Mouse (Mus musculus) hindbrain, embryonic 13.5 days (tissue): ENCODE data around the gene Armc3. TPM values are rescaled to one million over a fixed set of nuclear protein-coding genes. Genes with fewer than 3 reads are reported as not detected.

ENCODE experiments used
- ATAC-seq: fragments of 200-750 bp; cut with Nextera tagmentation; 2 replicates; pipeline ENCODE4 v1.8.0; 2017; ENCODE audit warnings: moderate TSS enrichment; ENCODE audit not compliant: low FRiP score
- H3K27ac ChIP-seq: fragments of 300-500 bp; sonication (generic); 2 replicates; pipeline ENCODE4 v1.5.1; 2015; ENCODE audit warnings: inconsistent platforms, mild to moderate bottlenecking, moderate library complexity
- H3K27me3 ChIP-seq: fragments of 300-500 bp; sonication (generic); 2 replicates; pipeline ENCODE4 v1.6.1; 2015; ENCODE audit warnings: mild to moderate bottlenecking, inconsistent platforms
- H3K36me3 ChIP-seq: fragments of 300-500 bp; sonication (generic); 2 replicates; pipeline ENCODE4 v1.6.1; 2015; ENCODE audit warnings: mild to moderate bottlenecking, inconsistent platforms
- H3K4me1 ChIP-seq: fragments of 300-500 bp; sonication (generic); replicated peaks from 2 replicates; pipeline ENCODE4 v1.6.1; 2015; ENCODE audit warnings: inconsistent platforms
- H3K4me2 ChIP-seq: fragments of 300-500 bp; sonication (generic); 2 replicates; pipeline ENCODE4 v1.6.1; 2015; ENCODE audit warnings: inconsistent platforms, mild to moderate bottlenecking, moderate library complexity
- H3K4me3 ChIP-seq: fragments of 300-500 bp; sonication (generic); 2 replicates; pipeline ENCODE4 v1.5.1; 2015; ENCODE audit warnings: mild to moderate bottlenecking, inconsistent platforms
- H3K9ac ChIP-seq: fragments of 300-500 bp; sonication (generic); 2 replicates; pipeline ENCODE4 v1.6.1; 2015; ENCODE audit warnings: mild to moderate bottlenecking, inconsistent platforms
- H3K9me3 ChIP-seq: fragments of 300-500 bp; sonication (generic); 2 replicates; pipeline ENCODE4 v1.6.1; 2016; ENCODE audit warnings: inconsistent platforms
- WGBS: fragments of 180-500 bp; shearing (Covaris S2); methylation state at CpG from one replicate; pipeline ENCODE4 v1.1.7; 2015; 5-methylcytosine and 5-hydroxymethylcytosine counted together
- polyA plus RNA-seq: library from polyadenylated mRNA; unstranded; fragments of >200 nt; fragmentation: Nextera tagmentation; extraction: Ambion mirVana; gene quantifications from 2 replicates; pipeline ENCODE4 v1.2.1, GENCODE M21; 2015

The Armc3 gene
- polyA plus RNA-seq = 1.2 and 2.0 TPM in 2 replicates

DNA sequence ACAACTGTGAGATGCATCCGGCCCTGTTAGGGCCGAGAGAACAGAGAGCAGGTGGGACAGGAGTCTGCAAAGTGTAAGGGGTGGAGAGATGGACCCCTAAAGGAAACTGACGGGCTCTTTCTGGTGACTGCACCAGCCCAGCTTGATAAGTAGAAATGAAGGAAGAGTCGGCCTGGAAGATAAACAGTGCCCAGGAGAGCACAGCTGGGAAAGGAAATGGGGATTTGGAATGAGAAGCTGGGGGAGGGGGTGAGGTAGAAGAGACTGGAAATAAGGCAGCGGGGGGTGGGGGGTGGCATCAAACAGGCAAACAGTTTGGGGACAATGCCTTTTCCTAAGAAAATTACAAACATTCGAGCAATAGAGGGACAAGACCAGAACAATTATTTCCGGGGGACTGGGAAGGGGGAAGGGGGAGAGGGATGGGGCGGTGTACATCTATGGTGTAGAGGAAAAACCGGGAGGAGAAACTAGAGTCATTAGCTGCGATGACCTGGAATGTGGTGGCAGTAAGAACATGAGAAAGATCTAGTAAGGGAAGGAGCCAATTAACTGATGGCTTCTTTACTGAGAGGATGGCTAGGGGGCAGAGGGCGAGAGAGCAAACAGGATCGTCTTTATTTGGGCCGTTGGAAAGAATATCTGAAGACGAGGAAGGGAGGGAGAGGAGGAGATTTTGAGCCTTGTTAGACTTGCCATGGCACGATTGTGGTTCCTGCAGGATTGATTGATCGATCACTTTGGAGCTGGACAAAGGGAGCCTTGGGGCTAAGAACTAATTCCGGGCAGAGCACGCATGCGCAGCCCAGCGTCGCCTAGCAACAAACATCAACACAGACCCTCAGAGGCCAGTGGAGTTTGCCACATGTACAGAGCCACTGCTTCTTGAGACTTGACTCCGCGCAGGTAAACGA is at the start of gene Armc3:
Gene Armc3, plus strand, starts transcription at position 851 of the 914 bp plus-strand sequence.
- Histone ChIP-seq H3K36me3 (no peaks in the 10 kb centered on the region), H3K27ac (peak within 1 kb of the TSS; percentile 84), H3K4me3 (peak within 1 kb of the TSS; percentile 51), H3K9me3 (no peaks in the 10 kb centered on the region), H3K4me1 (peaks cover 12% of the 10 kb centered on the region), H3K27me3 (no peaks in the 10 kb centered on the region), H3K9ac (peak within 1 kb of the TSS; percentile 75), H3K4me2 (peak within 1 kb of the TSS; percentile 72)
- WGBS = 11% methylated on average over 24 of the region's 24 CpGs
- peak; percentile 99 for ATAC-seq

DNA sequence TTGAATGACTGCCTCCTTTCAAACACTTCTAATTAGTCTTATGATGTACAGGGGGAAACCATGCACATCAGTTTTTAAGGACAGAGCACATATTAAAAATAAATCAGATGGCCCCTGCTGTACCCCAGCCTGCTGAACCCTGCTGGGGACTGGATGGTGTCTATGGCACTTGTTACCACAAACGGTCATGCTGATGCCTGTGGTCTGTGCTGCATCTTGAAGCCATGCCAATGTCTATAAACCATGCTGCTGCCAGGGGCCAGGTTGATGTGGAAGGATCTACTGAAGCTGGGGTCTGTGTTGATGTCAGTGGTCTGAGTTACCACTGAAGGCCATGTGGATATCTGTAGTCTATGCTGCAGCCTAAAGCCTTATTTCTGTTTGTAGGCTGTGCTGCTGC is 46.4 kb upstream of the Armc3 start:
- no peak for ATAC-seq
- Histone ChIP-seq H3K36me3 (no peaks in the 10 kb centered on the region), H3K9me3 (no peaks in the 10 kb centered on the region), H3K4me2 (no peak overlapping the region), H3K4me1 (no peaks in the 10 kb centered on the region), H3K4me3 (no peak overlapping the region), H3K27ac (no peak overlapping the region), H3K27me3 (no peaks in the 10 kb centered on the region), H3K9ac (no peak overlapping the region)
- WGBS = 87% methylated on average over 1 of the region's 1 CpGs

DNA sequence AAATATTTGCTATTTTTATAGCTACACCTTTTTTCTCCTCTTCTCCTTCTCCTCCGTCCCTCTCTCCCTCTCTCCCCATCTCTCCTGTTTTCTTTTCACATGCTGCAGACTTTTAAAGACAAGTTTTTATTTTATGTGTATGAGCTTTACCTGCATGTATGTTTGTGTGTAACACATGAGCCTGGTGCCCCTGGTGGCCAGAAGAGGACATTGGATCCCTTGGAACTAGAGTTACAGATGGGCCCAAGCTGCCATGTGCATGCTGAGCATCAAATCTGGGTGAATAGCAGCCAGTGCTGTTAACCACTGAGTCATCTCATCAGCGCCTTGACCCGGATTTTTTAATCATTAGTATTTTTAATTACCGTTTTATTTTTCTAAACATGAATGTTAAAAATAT is 42.9 kb upstream of the Armc3 start:
- Histone ChIP-seq H3K36me3 (no peaks in the 10 kb centered on the region), H3K27me3 (no peaks in the 10 kb centered on the region), H3K27ac (no peak overlapping the region), H3K4me3 (no peak overlapping the region), H3K4me2 (no peak overlapping the region), H3K9ac (no peak overlapping the region), H3K9me3 (no peaks in the 10 kb centered on the region), H3K4me1 (peaks cover 6% of the 10 kb centered on the region; the same call in 1 of the 2 replicates)
- 71% methylated on average over 4 of the region's 4 CpGs for WGBS
- ATAC-seq = no peak

DNA sequence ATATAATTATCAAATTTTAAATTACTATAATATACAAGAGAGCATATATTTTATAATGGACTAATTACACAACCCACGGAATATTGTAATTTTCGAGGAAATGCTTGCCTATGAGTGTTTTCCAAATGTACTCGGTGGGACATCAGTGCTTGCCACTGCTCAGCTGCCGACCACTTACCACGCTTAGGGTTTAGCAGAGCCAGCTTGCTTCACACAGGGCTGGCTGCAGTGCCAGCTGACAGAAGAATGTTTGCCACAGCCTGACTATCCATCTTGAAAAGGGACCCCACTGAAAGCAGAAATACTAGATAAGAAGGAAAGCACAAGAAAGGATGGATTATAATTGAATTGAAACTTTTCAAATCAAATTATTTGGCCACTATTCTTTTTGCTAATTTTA is 39.6 kb upstream of the Armc3 start:
- no peaks in the 10 kb centered on the region for H3K27me3 ChIP-seq
- H3K4me3 ChIP-seq = no peak overlapping the region
- H3K27ac ChIP-seq = no peak overlapping the region
- H3K9me3 ChIP-seq = no peaks in the 10 kb centered on the region
- no peak for ATAC-seq
- 62% methylated on average over 5 of the region's 5 CpGs for WGBS
- peaks cover 6% of the 10 kb centered on the region; the same call in 1 of the 2 replicates for H3K4me1 ChIP-seq
- no peaks in the 10 kb centered on the region for H3K36me3 ChIP-seq
- no peak overlapping the region for H3K4me2 ChIP-seq
- H3K9ac ChIP-seq = no peak overlapping the region

DNA sequence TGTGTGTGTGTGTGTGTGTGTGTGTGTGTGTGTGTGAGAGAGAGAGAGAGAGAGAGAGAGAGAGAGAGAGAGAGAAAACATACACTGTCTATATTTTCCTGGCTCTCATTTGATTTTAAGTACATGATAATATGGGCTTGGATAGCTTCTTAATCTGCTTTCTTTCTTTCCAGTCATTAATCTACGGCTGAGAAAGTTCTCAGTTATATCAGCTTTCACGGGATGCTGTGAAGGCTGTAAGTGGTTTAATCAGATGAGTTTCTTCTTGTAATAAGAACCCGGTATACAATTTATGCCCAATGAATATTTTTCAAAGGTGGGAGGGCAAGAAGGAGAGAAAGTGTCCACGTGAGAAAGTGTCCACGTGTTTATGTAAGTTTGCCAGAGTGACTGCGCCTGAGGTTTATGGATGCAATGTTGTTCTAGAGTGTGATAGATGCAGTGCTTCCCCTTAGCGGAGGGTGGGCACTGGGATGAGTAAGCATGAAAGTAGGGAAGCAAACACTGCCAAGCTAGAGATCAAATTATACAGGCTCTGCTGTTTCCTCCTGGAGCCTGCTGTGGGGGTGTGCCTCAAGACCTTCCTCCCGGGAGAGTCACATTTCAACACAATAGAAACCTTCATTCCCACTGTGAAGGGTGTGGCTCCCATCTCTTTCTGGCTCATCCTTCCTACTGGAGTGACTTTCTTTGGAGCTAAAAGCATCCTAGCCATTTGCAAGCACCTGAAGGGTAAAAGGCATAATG is 38.6 kb upstream of the Armc3 start:
- Histone ChIP-seq H3K9ac (no peak overlapping the region), H3K27ac (no peak overlapping the region), H3K27me3 (no peaks in the 10 kb centered on the region), H3K36me3 (no peaks in the 10 kb centered on the region), H3K4me2 (no peak overlapping the region), H3K4me3 (no peak overlapping the region), H3K9me3 (no peaks in the 10 kb centered on the region), H3K4me1 (peaks cover 6% of the 10 kb centered on the region; the same call in 1 of the 2 replicates)
- ATAC-seq = no peak
- 17% methylated on average over 8 of the region's 8 CpGs for WGBS

DNA sequence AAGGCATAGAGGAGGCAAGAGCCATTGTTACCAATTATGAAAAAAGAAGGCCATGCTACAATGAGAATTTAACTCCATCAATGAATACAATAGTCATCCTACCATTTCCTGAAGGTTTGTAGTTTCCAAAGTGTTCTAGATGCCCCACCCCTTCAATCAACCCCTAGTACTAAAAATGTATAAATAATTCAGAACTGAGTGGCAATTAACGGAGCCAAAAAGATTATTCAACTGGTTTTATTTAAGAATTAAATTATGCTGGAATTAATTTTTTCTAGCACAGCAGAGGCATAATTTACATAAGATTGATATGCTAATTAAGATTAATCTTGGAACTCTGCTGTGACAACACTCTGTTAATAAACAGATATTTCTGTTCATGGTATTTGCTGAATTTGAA is 34.9 kb upstream of the Armc3 start:
- Histone ChIP-seq H3K27me3 (no peaks in the 10 kb centered on the region), H3K4me3 (no peak overlapping the region), H3K4me2 (no peak overlapping the region), H3K9ac (no peak overlapping the region), H3K36me3 (no peaks in the 10 kb centered on the region), H3K9me3 (no peaks in the 10 kb centered on the region), H3K4me1 (peaks cover 6% of the 10 kb centered on the region; the same call in 1 of the 2 replicates), H3K27ac (no peak overlapping the region)
- no peak for ATAC-seq
- 52% methylated on average over 1 of the region's 1 CpGs for WGBS

DNA sequence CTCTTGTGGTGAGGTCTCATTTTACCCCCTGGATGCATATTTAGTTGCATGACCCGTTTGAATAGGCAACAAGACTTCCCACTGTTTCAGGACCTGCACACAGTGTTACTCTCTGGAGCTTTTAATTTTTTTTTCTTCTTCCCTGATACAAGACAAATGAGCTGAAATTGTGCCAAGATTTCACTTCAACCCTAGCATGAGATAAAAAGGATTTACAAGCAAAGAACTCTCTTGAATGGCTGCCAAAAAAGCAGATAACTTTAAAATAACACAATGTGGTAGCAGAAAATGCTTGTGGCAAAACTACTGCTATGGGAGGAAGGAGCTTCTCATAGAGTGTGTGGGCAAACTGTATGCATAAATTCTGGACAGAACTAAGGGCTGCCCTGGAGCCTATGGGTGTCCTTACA is 22.3 kb upstream of the Armc3 start:
- Histone ChIP-seq H3K9me3 (no peaks in the 10 kb centered on the region), H3K27me3 (0 out of 2 replicates have a peak, but pooled peaks cover 5% of the 10 kb centered on the region), H3K4me3 (no peak overlapping the region), H3K27ac (no peak overlapping the region), H3K4me2 (no peak overlapping the region), H3K4me1 (no peaks in the 10 kb centered on the region), H3K36me3 (no peaks in the 10 kb centered on the region), H3K9ac (no peak overlapping the region)
- 13% methylated on average over 1 of the region's 1 CpGs for WGBS
- ATAC-seq = no peak

DNA sequence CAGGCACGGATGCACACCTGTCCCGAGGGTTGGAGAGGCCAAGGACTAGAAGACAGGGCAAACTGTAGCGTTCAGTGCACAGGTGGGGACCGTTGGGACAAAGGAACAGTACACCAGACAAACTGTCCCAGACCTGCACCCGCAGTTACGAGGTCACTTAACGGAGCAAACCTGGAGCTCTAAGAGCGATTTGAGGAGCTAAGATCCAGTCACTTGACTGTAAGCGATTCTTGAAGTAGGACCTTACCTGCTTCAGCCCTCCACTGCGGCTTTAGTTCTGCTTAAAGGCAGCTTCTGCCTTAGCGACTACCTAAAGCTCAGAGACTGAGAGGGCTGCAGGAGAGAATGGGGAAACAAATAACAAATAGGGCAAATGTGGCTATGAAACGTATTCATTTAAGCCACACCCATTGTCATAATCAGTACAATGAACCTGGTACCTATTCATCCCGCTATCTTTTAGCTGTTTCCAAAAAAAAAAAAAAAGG is 308 bp downstream of the Armc3 start:
- Histone ChIP-seq H3K27me3 (no peaks in the 10 kb centered on the region), H3K4me1 (peaks cover 12% of the 10 kb centered on the region), H3K27ac (peak overlapping the region; percentile 40; the same call in 1 of the 2 replicates), H3K4me2 (peak overlapping the region; percentile 72), H3K4me3 (peak overlapping the region; percentile 51), H3K9ac (peak overlapping the region; percentile 75), H3K9me3 (no peaks in the 10 kb centered on the region), H3K36me3 (no peaks in the 10 kb centered on the region)
- ATAC-seq = peak; percentile 38
- WGBS = 30% methylated on average over 13 of the region's 13 CpGs

DNA sequence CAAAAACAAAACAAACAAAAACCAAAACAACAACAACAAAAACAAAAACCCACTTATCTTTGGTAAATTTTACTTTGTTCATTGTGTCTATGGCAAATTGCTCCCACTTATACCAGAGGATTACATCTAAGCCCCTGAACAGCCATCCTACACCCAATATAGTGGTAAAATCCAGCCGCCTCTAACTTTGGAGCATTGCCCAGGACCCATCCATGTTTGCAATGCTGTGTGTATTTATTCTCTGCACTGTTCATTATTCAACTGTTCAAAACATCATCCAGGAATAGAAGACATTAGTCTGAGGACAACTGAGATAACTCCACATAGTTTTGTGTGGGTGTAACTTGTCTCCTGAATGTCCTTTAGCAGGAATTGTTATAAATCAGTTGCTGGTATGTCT is 1.0 kb downstream of the Armc3 start:
- ATAC-seq = no peak
- H3K9ac ChIP-seq = no peak overlapping the region
- no peak overlapping the region for H3K27ac ChIP-seq
- H3K4me3 ChIP-seq = no peak overlapping the region
- peaks cover 12% of the 10 kb centered on the region for H3K4me1 ChIP-seq
- H3K27me3 ChIP-seq = no peaks in the 10 kb centered on the region
- no peak overlapping the region for H3K4me2 ChIP-seq
- no peaks in the 10 kb centered on the region for H3K9me3 ChIP-seq
- H3K36me3 ChIP-seq = no peaks in the 10 kb centered on the region
- 77% methylated on average over 1 of the region's 1 CpGs for WGBS

DNA sequence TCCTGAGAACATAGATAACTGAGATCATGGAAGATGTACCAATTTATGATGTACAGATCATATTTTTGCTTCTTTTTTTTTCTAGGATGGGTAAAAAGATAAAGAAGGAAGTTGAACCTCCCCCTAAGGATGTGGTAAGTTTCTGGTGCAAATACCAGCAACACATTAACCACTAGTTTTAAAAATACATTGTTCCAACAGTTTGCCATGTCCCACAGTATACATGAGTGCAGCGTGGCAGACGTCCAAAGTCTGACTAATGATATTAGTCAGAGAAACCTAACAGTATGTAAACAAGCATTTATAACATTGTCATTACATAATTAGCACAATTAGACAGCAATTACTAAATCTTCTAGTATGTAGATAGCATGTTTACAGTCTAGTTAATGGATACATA is 2.6 kb downstream of the Armc3 start:
- no peak overlapping the region for H3K4me3 ChIP-seq
- no peak overlapping the region for H3K9ac ChIP-seq
- no peaks in the 10 kb centered on the region for H3K27me3 ChIP-seq
- ATAC-seq = no peak
- H3K4me1 ChIP-seq = peaks cover 12% of the 10 kb centered on the region
- WGBS = 87% methylated on average over 2 of the region's 2 CpGs
- no peak overlapping the region for H3K27ac ChIP-seq
- no peak overlapping the region for H3K4me2 ChIP-seq
- no peaks in the 10 kb centered on the region for H3K9me3 ChIP-seq
- no peaks in the 10 kb centered on the region for H3K36me3 ChIP-seq

DNA sequence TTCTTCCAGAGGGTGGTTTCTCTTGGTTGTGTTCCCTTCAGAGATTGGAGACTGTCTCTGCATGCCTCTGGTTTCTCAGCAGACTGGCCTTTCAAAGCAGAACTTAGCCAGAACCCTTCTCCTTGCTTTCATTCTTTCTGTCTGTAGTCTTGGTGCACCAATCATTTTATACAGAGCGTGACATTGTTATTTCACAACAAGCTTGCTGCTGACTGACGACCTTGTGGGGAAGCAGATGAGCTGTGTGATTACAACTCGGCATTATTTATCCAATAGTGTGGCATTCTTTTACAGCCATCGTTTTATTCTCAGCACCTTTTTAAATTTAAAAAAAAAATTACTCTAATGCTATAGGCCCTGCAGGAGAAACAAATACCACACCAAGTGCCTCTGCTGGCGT is 35.2 kb downstream of the Armc3 start:
- Histone ChIP-seq H3K4me1 (no peaks in the 10 kb centered on the region), H3K27me3 (no peaks in the 10 kb centered on the region), H3K36me3 (no peaks in the 10 kb centered on the region), H3K9ac (no peak overlapping the region), H3K4me3 (no peak overlapping the region), H3K27ac (no peak overlapping the region), H3K4me2 (no peak overlapping the region), H3K9me3 (peaks cover 8% of the 10 kb centered on the region; the same call in 1 of the 2 replicates)
- 80% methylated on average over 5 of the region's 5 CpGs for WGBS
- ATAC-seq = no peak

DNA sequence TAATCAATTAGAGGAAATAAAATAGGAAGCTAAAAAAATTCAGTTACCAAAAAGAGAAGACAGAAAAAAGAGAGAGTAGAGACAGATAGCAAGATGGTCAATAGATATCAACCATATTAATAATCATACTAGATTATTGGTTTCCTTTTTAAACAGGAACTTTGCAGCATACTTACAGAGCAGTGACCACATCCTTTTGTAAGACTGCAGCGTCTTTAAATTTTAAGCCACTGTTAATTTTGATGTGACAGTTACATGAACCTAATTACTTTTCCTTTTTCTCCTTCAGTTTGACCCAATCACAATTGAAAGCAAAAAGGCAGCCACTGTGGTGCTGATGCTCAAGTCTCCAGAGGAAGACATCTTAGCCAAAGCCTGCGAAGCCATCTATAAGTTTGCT is 36.1 kb downstream of the Armc3 start:
- no peak overlapping the region for H3K9ac ChIP-seq
- WGBS = 92% methylated on average over 2 of the region's 2 CpGs
- H3K9me3 ChIP-seq = peaks cover 8% of the 10 kb centered on the region; the same call in 1 of the 2 replicates
- ATAC-seq = no peak
- no peak overlapping the region for H3K27ac ChIP-seq
- no peaks in the 10 kb centered on the region for H3K27me3 ChIP-seq
- H3K4me2 ChIP-seq = no peak overlapping the region
- no peak overlapping the region for H3K4me3 ChIP-seq
- no peaks in the 10 kb centered on the region for H3K36me3 ChIP-seq
- H3K4me1 ChIP-seq = no peaks in the 10 kb centered on the region
